Mouse (Mus musculus): ENCODE measurements around the gene Lekr1. TPM values are rescaled to one million over a fixed set of nuclear protein-coding genes. Genes with fewer than 3 reads are reported as not detected.

Lekr1 gene
- 0.32 TPM in 1 of 2 replicates, not detected in the other for polyA plus RNA-seq (2012; rRNA removed)

GRCm38 (mm10) chr3:65665977-65666766 lies at the start of gene Lekr1:
Gene Lekr1 (plus strand): TSS chr3:65666228.
- TF ChIP-seq CTCF (IDR thresholded peaks at IDR 0.05; ENCODE audit: extremely low read depth, insufficient read length, insufficient replicate concordance, low read depth, low read length) (no peak), POLR2A (IDR thresholded peaks at IDR 0.05; ENCODE audit: low read depth, low read length) (peak; percentile 77)
- Histone ChIP-seq H3K27ac (ENCODE audit: insufficient read depth, low read depth, low read length) (peak within 1 kb of the TSS; percentile 55), H3K27me3 (ENCODE audit: control insufficient read depth, insufficient read depth, low read length) (no peaks in the 10 kb centered on the region), H3K36me3 (ENCODE audit: control insufficient read depth, insufficient read depth, low read length) (no peaks in the 10 kb centered on the region), H3K4me1 (ENCODE audit: control insufficient read depth, insufficient read depth, insufficient read length, low read length) (peaks cover 2% of the 10 kb centered on the region; the same call in 1 of the 2 replicates), H3K4me3 (ENCODE audit: low read depth, low read length) (peak within 1 kb of the TSS; percentile 85)
- 1% methylated on average over 73 of the region's 73 CpGs for WGBS

GRCm38 (mm10) chr3:65617507-65617906 lies 48.5 kb upstream of the Lekr1 start:
- Histone ChIP-seq H3K27ac (ENCODE audit: insufficient read depth, low read depth, low read length) (no peak overlapping the region), H3K36me3 (ENCODE audit: control insufficient read depth, insufficient read depth, low read length) (no peaks in the 10 kb centered on the region), H3K4me1 (ENCODE audit: control insufficient read depth, insufficient read depth, insufficient read length, low read length) (peaks cover 6% of the 10 kb centered on the region; the same call in 1 of the 2 replicates), H3K27me3 (ENCODE audit: control insufficient read depth, insufficient read depth, low read length) (no peaks in the 10 kb centered on the region), H3K4me3 (ENCODE audit: low read depth, low read length) (no peak overlapping the region)
- 15% methylated on average over 5 of the region's 5 CpGs for WGBS
- TF ChIP-seq POLR2A (IDR thresholded peaks at IDR 0.05; ENCODE audit: low read depth, low read length): no peak
- no peak for TF ChIP-seq CTCF (IDR thresholded peaks at IDR 0.05; ENCODE audit: extremely low read depth, insufficient read length, insufficient replicate concordance, low read depth, low read length)

GRCm38 (mm10) chr3:65619340-65619739 lies 46.7 kb upstream of the Lekr1 start:
- Histone ChIP-seq H3K4me3 (ENCODE audit: low read depth, low read length) (no peak overlapping the region), H3K27me3 (ENCODE audit: control insufficient read depth, insufficient read depth, low read length) (no peaks in the 10 kb centered on the region), H3K36me3 (ENCODE audit: control insufficient read depth, insufficient read depth, low read length) (no peaks in the 10 kb centered on the region), H3K27ac (ENCODE audit: insufficient read depth, low read depth, low read length) (no peak overlapping the region), H3K4me1 (ENCODE audit: control insufficient read depth, insufficient read depth, insufficient read length, low read length) (peaks cover 6% of the 10 kb centered on the region; the same call in 1 of the 2 replicates)
- WGBS: 84% methylated on average over 4 of the region's 4 CpGs
- TF ChIP-seq CTCF (IDR thresholded peaks at IDR 0.05; ENCODE audit: extremely low read depth, insufficient read length, insufficient replicate concordance, low read depth, low read length): no peak
- no peak for TF ChIP-seq POLR2A (IDR thresholded peaks at IDR 0.05; ENCODE audit: low read depth, low read length)

- H3K27ac ChIP-seq (ENCODE audit: insufficient read depth, low read depth, low read length): no peak overlapping the region
- peaks cover 10% of the 10 kb centered on the region; the same call in 1 of the 2 replicates for H3K4me1 ChIP-seq (ENCODE audit: control insufficient read depth, insufficient read depth, insufficient read length, low read length)
- TF ChIP-seq CTCF (IDR thresholded peaks at IDR 0.05; ENCODE audit: extremely low read depth, insufficient read length, insufficient replicate concordance, low read depth, low read length): no peak
- no peaks in the 10 kb centered on the region for H3K36me3 ChIP-seq (ENCODE audit: control insufficient read depth, insufficient read depth, low read length)
- no peak overlapping the region for H3K4me3 ChIP-seq (ENCODE audit: low read depth, low read length)
- WGBS: 94% methylated on average over 6 of the region's 6 CpGs
- no peaks in the 10 kb centered on the region for H3K27me3 ChIP-seq (ENCODE audit: control insufficient read depth, insufficient read depth, low read length)
Measured at GRCm38 (mm10) chr3:65623057-65623456, 43.0 kb upstream of the Lekr1 start.

GRCm38 (mm10) chr3:65625496-65626289 lies 40.3 kb upstream of the Lekr1 start:
- H3K36me3 ChIP-seq (ENCODE audit: control insufficient read depth, insufficient read depth, low read length): no peaks in the 10 kb centered on the region
- H3K27me3 ChIP-seq (ENCODE audit: control insufficient read depth, insufficient read depth, low read length): no peaks in the 10 kb centered on the region
- H3K4me1 ChIP-seq (ENCODE audit: control insufficient read depth, insufficient read depth, insufficient read length, low read length): peaks cover 9% of the 10 kb centered on the region; the same call in 1 of the 2 replicates
- peak overlapping the region; percentile 59 for H3K27ac ChIP-seq (ENCODE audit: insufficient read depth, low read depth, low read length)
- H3K4me3 ChIP-seq (ENCODE audit: low read depth, low read length): no peak overlapping the region
- no peak for TF ChIP-seq POLR2A (IDR thresholded peaks at IDR 0.05; ENCODE audit: low read depth, low read length)
- TF ChIP-seq CTCF (IDR thresholded peaks at IDR 0.05; ENCODE audit: extremely low read depth, insufficient read length, insufficient replicate concordance, low read depth, low read length): no peak
- 15% methylated on average over 8 of the region's 8 CpGs for WGBS

- TF ChIP-seq POLR2A (IDR thresholded peaks at IDR 0.05; ENCODE audit: low read depth, low read length) (no peak), CTCF (IDR thresholded peaks at IDR 0.05; ENCODE audit: extremely low read depth, insufficient read length, insufficient replicate concordance, low read depth, low read length) (no peak)
- Histone ChIP-seq H3K4me1 (ENCODE audit: control insufficient read depth, insufficient read depth, insufficient read length, low read length) (peaks cover 9% of the 10 kb centered on the region; the same call in 1 of the 2 replicates), H3K36me3 (ENCODE audit: control insufficient read depth, insufficient read depth, low read length) (no peaks in the 10 kb centered on the region), H3K4me3 (ENCODE audit: low read depth, low read length) (no peak overlapping the region), H3K27me3 (ENCODE audit: control insufficient read depth, insufficient read depth, low read length) (no peaks in the 10 kb centered on the region), H3K27ac (ENCODE audit: insufficient read depth, low read depth, low read length) (peak overlapping the region; percentile 59)
- WGBS: 82% methylated on average over 7 of the region's 7 CpGs
Measured at GRCm38 (mm10) chr3:65626290-65626914, 39.6 kb upstream of the Lekr1 start.

All from small intestine, adult 2 months (tissue).